Mouse (Mus musculus): Measurements from ENCODE around the gene Sesn3.

The Sesn3 gene

GRCm38 (mm10) chr9:14354852-14355251 lies 80.0 kb downstream of the Sesn3 start:
- no peak for DNase-seq (ENCODE audit: low spot score in 2 of 2)

- no peak for DNase-seq (ENCODE audit: low spot score in 2 of 2)
Measured at GRCm38 (mm10) chr9:14357033-14357432, 82.2 kb downstream of the Sesn3 start.

GRCm38 (mm10) chr9:14362068-14362768 lies 87.4 kb downstream of the Sesn3 start:
- no peak for DNase-seq (ENCODE audit: low spot score in 2 of 2)

- DNase-seq (ENCODE audit: low spot score in 2 of 2) = no peak
Measured at GRCm38 (mm10) chr9:14363540-14363939, 88.7 kb downstream of the Sesn3 start.

- DNase-seq (ENCODE audit: low spot score in 2 of 2) = no peak
Measured at GRCm38 (mm10) chr9:14364719-14365118, 89.9 kb downstream of the Sesn3 start.

- no peak for DNase-seq (ENCODE audit: low spot score in 2 of 2)
Measured at GRCm38 (mm10) chr9:14365481-14366125, 90.7 kb downstream of the Sesn3 start.

- no peak for DNase-seq (ENCODE audit: low spot score in 2 of 2)
Measured at GRCm38 (mm10) chr9:14367850-14368249, 93.0 kb downstream of the Sesn3 start.

- DNase-seq (ENCODE audit: low spot score in 2 of 2) = no peak
Measured at GRCm38 (mm10) chr9:14369271-14369670, 94.4 kb downstream of the Sesn3 start.

- no peak for DNase-seq (ENCODE audit: low spot score in 2 of 2)
Measured at GRCm38 (mm10) chr9:14372440-14372839, 97.6 kb downstream of the Sesn3 start.

GRCm38 (mm10) chr9:14376149-14376548 lies 101.3 kb downstream of the Sesn3 start:
- no peak for DNase-seq (ENCODE audit: low spot score in 2 of 2)

GRCm38 (mm10) chr9:14378151-14378550 lies 103.3 kb downstream of the Sesn3 start:
- DNase-seq (ENCODE audit: low spot score in 2 of 2) = no peak

- no peak for DNase-seq (ENCODE audit: low spot score in 2 of 2)
Measured at GRCm38 (mm10) chr9:14379769-14380385, 105.0 kb downstream of the Sesn3 start.

GRCm38 (mm10) chr9:14380386-14381285 lies 105.8 kb downstream of the Sesn3 start:
- peak; percentile 67 to 72 for DNase-seq (ENCODE audit: low spot score in 2 of 2)

- DNase-seq (ENCODE audit: low spot score in 2 of 2) = no peak
Measured at GRCm38 (mm10) chr9:14381353-14382055, 106.6 kb downstream of the Sesn3 start, which contains the start of gene Endod1. TSS of gene Endod1 (minus strand) at chr9:14381507.

GRCm38 (mm10) chr9:14382256-14382791 lies 107.5 kb downstream of the Sesn3 start:
- no peak for DNase-seq (ENCODE audit: low spot score in 2 of 2)
